Mouse (Mus musculus): Measurements from ENCODE around the gene Hoxd9.

The Hoxd9 gene

GRCm38 (mm10) chr2:74683471-74683951 lies 14.0 kb upstream of the Hoxd9 start:
- DNase-seq (ENCODE audit: low spot score) = no peak

DNA sequence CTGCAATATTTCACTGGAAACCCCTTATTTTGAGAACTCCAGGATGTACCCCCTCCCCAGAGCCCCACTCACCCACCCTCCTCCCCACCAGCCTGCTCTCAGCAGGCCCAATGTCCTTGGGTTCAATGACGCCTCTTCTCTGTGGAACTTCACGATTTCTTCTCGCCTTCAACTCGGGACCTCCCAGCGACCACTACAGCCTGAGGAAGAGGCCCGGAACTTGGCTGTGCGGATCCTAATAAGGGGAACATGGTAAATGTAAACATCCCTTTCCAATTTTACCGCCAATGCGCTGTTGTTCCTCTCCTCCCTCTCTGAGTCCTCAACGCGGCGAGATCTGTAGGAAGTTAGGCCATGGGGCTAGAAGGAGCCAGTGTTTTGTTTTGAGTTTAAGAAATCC lies 13.4 kb upstream of the Hoxd9 start:
- no peak for DNase-seq (ENCODE audit: low spot score)

DNA sequence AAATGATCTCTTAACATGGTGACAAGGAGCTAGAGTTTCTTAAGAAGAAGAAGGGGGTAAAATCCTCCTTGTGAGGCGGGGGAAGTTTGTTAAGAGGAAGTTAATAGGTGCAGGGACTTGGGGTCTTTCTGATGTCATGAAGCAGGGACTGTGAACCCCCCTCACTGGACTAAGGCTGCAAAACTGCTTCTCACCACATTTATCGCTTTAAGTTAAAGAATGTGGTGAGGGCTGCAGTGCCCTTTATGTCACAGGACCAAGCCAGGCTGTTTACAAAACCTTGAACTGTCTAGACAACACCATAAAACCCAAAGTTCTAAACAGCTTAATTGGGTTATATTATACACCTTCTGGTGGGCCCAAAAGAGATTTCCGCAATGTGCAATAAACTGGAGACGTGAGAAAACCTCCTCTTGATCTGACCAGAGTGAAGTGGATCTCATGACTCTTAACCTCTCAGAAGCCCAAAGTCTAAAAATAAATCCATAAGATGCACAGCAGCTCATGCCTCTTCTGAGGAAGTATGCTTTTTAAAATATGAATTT lies 12.4 kb upstream of the Hoxd9 start:
- DNase-seq (ENCODE audit: low spot score) = no peak

- DNase-seq (ENCODE audit: low spot score) = peak; percentile 15
Measured at GRCm38 (mm10) chr2:74686301-74686987, 11.1 kb upstream of the Hoxd9 start.

DNA sequence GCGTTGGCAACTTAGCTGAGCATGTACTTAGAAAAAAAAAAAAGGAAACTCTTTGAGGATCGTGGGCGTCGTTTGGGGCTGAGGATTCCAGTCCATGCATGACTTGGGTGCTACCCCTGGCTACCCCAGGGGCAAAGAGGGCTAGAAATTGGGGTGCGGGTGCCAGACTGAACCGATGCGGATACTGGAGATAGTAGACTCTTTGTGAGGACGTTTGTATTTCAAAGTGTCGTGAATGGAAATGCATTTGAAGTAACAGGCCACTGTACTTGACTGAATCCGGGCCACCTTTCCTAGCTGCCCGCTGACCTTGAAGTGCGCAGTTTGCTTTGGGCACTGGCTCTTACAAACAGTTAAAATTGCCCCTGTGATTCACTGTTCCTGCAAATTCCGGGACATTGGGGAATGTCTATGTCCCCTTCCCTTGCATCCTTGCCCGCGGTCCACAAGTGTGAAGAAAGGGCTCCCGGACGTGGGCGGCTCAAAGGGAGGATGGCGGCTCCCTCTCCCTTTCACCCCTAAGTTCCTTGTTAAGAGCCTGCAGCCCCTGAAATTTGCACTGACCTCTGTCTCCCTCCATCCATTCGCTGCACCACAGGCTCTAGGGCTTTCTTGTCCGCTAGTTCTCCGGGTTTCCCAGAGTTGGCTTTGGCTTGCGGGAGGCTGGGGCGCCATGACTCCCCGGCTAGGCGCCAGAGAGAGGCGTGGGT lies 10.4 kb upstream of the Hoxd9 start:
- DNase-seq (ENCODE audit: low spot score) = no peak

DNA sequence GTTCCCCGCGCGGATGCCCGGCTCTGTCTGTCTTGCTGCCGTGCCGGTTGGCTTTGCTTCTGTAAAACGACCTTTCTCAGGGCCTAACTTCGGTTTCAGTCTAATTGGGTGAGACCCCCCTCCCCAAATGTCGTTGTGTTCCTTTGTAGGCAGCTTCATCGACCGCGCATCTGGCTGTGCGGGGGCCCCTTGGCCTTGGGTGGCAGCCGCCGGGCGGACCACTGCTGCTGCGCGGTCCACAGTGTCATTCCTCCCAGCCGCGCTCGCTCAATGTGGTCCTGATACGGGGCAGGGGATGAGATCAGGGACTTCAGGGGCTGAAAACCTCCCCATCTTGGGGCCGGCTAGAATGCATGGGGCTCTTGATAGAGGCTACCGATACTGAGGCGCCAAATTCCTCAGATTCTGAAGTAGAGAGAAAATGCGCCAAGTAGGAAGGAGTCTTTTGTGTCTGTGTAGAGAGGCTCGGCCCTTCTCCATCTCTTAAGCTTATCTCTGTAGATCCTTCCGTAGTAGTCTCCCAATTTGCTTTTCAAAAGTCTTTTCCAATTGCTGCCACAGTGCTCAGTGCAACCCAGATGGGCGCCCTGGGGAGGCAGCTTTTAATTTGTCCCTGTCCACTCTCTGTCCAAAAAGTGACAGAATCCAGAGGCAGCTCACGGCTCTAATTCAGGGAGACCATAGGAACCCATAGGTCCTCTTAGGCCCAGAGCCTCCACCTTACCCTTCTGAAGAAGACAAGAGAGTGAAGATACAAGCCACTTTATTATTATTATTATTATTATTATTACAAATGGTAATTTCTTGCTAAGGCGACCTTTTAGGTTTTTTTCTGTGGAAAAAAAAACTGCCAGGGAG lies 9.6 kb upstream of the Hoxd9 start:
- DNase-seq (ENCODE audit: low spot score) = no peak

DNA sequence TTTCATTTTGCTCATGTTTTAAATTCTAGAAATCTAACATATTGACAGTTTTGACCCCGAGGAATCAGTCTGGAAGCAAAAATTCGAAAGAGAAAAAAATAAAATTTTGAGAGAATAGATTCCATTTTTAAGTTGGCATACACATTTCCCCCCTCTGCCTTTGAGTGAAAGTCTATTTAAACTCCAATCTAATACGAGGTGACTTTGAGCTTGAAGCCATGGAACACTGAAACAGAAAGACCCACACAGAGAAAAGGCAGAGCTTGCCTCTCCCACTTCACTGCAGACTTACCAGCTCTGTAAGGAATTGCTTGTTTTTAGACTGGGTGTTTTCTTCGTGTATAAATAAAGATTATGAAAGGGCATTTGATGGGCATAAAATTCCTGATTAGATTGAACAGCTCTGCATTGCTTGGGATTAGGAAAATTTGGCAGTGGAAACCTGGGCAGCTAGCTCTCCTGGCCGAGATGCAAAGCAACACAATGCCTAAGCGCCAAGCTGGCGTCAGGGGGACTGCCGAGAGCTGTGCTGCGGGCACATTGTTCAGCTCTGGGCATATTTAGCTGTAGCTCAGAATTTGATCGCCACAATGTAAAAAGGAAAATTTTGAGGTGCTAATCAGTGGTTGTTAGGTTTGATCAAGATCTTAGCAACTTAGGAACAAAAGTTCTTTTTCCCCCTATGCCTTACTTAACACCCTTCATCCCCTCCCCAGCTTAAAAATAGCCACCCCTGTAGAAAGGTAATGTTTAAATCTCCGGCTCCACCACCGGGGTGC lies 8.5 kb upstream of the Hoxd9 start:
- no peak for DNase-seq (ENCODE audit: low spot score)

- DNase-seq (ENCODE audit: low spot score) = no peak
Measured at GRCm38 (mm10) chr2:74689574-74690337, 7.8 kb upstream of the Hoxd9 start.

DNA sequence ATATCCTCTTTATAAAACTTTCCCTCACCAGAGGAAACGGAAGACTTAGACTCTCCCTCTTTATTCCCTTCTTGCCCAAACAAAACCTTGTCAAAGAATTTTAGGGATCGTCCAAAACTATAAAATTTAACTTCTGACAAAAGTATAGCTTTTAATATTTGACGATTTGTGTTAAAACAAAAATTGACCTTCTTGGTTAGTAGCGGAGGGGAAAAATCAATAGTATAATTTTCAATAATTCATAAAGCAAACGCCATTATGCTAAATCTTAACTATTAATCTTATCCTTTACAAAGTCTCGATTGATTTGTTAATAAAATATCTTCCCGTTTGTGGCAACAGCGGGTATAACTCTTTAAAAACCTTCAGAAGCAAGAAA lies 7.2 kb upstream of the Hoxd9 start:
- no peak for DNase-seq (ENCODE audit: low spot score)

DNA sequence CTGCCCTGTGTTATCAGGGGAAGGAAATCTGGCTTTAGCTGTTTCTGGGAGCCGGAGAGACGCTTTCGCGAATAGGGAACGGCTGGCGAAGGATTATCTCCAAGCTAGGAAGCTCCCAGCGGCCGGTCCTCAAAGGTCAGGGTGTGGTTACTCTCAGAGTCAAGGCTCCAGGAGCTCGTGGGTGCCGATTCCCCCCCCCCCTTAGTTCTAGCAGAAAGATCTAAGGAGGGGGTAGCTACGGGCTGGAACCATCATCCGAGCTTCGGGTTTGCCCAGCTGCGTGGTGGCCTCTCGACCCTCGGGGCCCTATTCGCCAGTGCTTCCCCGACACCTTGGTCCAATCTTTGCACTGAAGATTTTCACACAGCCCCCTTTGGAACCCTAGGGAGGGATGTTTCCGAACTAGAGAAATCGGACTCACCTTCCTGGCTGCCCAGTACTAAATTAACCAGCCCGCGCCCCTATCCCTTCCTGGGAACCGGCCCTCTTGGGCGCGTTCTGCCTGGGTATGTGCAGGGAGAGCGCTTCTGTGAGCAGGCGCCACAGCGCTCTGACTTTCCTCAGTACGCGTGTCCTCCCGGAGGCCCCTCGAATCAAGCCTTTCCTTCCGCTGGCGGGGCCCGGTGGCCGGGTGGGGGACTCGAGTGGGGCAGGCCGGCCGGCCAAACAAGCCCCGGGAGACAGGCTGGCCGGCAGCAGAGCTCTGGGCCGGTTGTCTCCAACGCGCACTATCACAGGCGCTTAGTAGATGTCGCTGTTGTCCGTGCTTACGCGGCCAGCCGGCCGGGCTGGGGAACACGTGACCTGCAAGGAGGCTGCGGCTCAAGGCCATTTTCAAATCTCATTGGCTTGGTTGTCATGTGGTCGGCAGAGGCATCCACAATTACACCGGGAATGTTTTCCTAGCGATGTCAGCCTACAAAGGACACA lies 6.2 kb upstream of the Hoxd9 start, which contains the start of gene Hoxd10:
TSS of gene Hoxd10 (plus strand) at position 903 of the 930 bp plus-strand sequence.
- no peak for DNase-seq (ENCODE audit: low spot score)

DNA sequence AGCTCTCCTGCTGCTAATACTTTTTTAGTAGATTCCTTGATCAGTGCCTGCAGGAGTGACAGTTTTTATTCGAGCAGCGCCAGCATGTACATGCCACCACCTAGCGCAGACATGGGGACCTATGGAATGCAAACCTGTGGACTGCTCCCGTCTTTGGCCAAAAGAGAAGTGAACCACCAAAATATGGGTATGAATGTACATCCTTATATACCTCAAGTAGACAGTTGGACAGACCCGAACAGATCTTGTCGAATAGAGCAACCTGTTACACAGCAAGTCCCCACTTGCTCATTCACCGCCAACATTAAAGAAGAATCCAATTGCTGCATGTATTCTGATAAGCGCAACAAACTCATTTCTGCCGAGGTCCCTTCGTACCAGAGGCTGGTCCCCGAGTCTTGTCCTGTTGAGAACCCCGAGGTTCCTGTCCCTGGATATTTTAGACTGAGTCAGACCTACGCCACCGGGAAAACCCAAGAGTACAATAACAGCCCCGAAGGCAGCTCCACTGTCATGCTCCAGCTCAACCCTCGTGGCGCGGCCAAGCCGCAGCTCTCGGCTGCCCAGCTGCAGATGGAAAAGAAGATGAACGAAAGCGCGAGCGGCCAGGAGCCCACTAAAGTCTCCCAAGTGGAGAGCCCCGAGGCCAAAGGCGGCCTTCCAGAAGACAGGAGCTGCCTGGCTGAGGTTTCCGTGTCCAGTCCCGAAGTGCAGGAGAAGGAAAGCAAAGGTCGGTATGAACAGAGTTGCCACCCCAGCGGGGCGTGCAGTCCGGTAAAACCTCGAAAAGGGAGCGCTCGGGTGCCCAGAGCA lies 5.3 kb upstream of the Hoxd9 start:
- DNase-seq (ENCODE audit: low spot score) = no peak

DNA sequence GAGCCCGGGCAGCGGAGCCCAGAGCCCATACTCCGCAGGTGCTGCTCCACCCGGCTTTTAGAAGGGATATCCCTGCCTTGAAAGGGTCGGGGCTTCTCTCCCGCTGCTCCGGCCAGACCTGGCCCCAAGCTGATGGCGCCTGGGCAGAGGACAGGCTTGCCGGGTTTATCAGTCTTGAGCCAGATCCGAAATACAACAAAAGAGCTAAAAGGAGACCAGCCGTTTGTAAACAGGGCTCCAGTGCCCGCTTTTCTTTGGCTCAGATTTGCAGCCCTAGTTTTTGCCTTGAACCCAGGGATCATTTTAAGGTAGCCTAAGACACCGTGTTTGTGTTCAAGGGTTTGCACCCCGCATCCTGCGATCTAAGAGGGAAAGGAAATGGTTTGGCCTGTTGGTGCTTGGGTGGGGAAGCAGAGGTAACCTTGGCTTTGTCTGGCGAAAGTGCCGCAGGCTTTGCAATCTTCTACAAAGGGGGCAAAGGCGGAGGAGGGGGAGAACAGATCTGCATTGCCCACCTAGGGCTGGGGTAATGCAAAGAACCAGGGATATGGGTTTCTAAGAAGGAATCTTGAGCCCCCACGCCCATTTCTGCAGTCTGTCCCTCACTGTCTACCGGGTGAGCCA lies 4.6 kb upstream of the Hoxd9 start:
- DNase-seq (ENCODE audit: low spot score) = no peak

- DNase-seq (ENCODE audit: low spot score) = no peak
Measured at GRCm38 (mm10) chr2:74693432-74693827, 4.1 kb upstream of the Hoxd9 start.

GRCm38 (mm10) chr2:74694066-74694465 lies 3.5 kb upstream of the Hoxd9 start:
- DNase-seq (ENCODE audit: low spot score) = no peak

- no peak for DNase-seq (ENCODE audit: low spot score)
Measured at GRCm38 (mm10) chr2:74695383-74695782, 2.1 kb upstream of the Hoxd9 start.

DNA sequence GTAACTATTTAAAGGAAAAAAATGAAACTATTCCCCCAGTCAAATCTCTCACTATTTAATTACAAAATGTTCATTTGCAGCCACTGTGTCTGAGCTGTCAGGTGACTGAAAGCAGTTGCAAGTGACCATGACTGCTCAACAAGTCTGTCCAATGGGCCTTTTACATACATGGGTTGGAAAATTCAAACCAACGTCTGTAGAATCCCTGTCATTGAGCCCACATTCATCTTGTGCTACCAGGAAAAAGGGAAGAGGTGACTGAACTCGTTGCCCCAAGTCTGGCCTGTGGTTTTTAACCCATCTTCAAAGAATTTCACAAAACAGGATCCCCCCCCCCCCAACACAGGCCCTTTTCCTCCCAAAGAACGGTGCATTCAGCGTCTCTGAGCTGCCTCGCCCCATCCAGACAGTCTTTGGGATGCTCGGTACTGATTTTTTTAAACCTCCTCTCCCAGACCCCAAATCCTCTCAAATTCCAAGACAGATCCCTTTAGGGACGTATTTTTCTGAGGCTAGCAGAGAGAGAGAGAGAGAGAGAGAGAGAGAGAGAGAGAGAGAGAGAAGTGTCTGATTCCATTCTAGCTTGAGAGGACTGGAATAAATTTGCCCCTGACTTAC lies 1.6 kb upstream of the Hoxd9 start:
- DNase-seq (ENCODE audit: low spot score) = no peak

GRCm38 (mm10) chr2:74696442-74697335 lies 838 bp upstream of the Hoxd9 start:
- DNase-seq (ENCODE audit: low spot score) = no peak

All from c-Kit-positive CD71-positive TER-119-positive erythroid progenitor cells, embryonic 14.5 days (primary cell).